Mouse (Mus musculus): ENCODE results near the gene 2310039H08Rik. TPM values are rescaled to one million over a fixed set of nuclear protein-coding genes. Genes with fewer than 3 reads are reported as not detected.
"Not testable (repeated sequence)": the region's sequence is repeated elsewhere in the genome, so short reads cannot be mapped to it uniquely, and the experiment has no call there.

The 2310039H08Rik gene
- polyA plus RNA-seq, 1 experiment from 2014 or later, result 49.5 TPM

DNA sequence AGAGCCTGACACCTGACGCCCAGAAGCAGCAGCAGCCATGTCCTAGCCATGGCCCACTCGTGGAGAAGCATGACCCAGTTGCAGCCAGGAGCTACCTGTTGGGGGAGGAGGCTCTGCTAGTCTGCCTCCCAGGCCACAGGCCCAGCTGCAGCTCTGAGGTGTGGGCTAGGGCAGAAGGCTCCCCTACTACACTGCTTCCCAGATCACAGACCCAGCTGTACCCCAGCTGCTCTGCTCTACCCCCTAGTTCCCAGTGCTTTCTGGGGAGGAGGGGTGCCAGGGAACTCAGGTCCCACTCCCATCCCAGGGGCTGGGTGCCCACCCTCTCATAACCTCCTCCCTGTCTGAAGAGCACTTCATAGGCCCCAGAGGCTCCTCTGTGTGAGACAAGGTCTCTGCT lies 8.9 kb upstream of the 2310039H08Rik start, which contains the start of gene Ptcra:
Gene Ptcra, minus strand, starts transcription at position 169 of the 400 bp plus-strand sequence.
- H3K36me3 ChIP-seq, result no peaks in the 10 kb centered on the region
- H3K4me3 ChIP-seq, result peak within 1 kb of the TSS; percentile 12; the same call in 1 of the 2 replicates
- no peak within 1 kb of the TSS for H3K9ac ChIP-seq
- H3K4me2 ChIP-seq, result no peak within 1 kb of the TSS
- H3K4me1 ChIP-seq (replicated peaks), result no peaks in the 10 kb centered on the region
- no peaks in the 10 kb centered on the region for H3K9me3 ChIP-seq (replicated peaks)
- 36% methylated on average over 2 of the region's 2 CpGs for WGBS
- peak; percentile 53; the same call in 1 of the 2 replicates for ATAC-seq (replicated peaks; ENCODE audit: insufficient number of reproducible peaks, insufficient read depth, low FRiP score, low read depth)
- H3K27ac ChIP-seq, result no peak within 1 kb of the TSS
- H3K27me3 ChIP-seq, result no peaks in the 10 kb centered on the region

DNA sequence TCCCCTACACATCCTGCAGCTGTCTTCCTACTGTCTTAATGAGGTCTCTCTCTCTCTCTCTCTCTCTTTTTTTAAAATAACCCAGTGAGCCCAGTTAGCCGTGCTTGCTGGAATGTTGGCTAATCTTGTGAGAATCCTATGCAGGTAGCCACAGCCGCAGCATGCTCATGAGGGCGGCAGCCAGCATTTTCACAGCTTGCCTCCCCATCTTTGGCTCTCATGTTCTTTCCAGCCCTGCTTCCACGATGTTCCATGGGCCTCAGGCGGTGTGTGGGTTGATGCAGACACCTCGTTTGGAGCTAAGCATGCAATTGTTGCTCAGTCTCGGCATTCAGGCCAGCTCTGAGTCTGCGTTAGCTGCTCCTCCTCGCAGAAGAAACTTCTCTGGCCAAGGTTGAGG lies 7.5 kb upstream of the 2310039H08Rik start:
- H3K9ac ChIP-seq; H3K4me2 ChIP-seq; H3K27me3 ChIP-seq; H3K36me3 ChIP-seq; ATAC-seq (replicated peaks; ENCODE audit: insufficient number of reproducible peaks, insufficient read depth, low FRiP score, low read depth); H3K27ac ChIP-seq; H3K9me3 ChIP-seq (replicated peaks); H3K4me1 ChIP-seq (replicated peaks); H3K4me3 ChIP-seq: not testable (repeated sequence)
- 54% methylated on average over 9 of the region's 9 CpGs for WGBS

DNA sequence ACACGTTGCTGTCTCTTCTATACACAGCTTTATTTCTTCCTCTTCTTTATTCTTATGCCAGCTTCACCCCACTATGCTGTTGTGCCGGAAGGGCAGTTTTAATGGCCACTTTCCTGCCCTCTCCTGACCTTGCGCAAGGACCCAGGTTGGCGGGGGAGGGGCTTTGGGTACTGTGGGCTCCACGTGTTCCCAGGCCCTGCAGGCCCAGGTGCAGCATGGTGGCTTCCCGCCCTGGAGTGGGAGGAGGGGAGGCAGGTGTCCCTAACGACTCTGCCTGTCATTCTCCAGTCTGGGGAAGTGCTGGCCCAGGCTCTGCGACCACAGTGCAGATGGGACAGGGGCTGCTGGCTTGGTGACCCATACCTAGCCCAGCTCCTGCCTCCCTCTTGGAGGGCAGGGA lies 4.6 kb upstream of the 2310039H08Rik start:
- no peak for ATAC-seq (replicated peaks; ENCODE audit: insufficient number of reproducible peaks, insufficient read depth, low FRiP score, low read depth)
- no peaks in the 10 kb centered on the region for H3K27me3 ChIP-seq
- no peaks in the 10 kb centered on the region for H3K36me3 ChIP-seq
- H3K9me3 ChIP-seq (replicated peaks), result no peaks in the 10 kb centered on the region
- no peak overlapping the region for H3K4me3 ChIP-seq
- no peak overlapping the region for H3K4me2 ChIP-seq
- H3K9ac ChIP-seq, result no peak overlapping the region
- no peak overlapping the region for H3K27ac ChIP-seq
- H3K4me1 ChIP-seq (replicated peaks), result peaks cover 6% of the 10 kb centered on the region
- 56% methylated on average over 8 of the region's 8 CpGs for WGBS

DNA sequence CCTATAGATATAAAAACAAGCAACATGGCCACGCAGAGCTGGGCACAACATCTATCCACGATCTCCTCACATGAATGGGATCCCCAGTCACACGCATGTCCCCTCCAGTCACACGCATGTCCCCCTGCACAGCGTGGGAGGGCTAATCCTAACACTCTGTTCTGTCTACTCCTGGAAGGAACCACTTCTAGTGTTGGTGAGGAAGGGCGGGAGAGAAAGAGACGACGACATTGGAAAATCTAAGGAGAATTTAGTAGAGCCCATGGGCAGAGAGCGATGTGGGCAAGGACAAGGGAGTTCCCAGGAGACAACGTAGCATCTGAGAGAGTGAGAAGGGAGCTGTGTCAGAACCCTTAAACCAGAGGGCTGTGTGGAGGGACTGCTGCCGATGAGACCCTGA lies 1.9 kb upstream of the 2310039H08Rik start:
- peaks cover 16% of the 10 kb centered on the region for H3K4me1 ChIP-seq (replicated peaks)
- H3K9me3 ChIP-seq (replicated peaks), result no peaks in the 10 kb centered on the region
- H3K27me3 ChIP-seq, result no peaks in the 10 kb centered on the region
- H3K4me2 ChIP-seq, result no peak overlapping the region
- no peak overlapping the region for H3K27ac ChIP-seq
- H3K4me3 ChIP-seq, result no peak overlapping the region
- no peak overlapping the region for H3K9ac ChIP-seq
- no peak for ATAC-seq (replicated peaks; ENCODE audit: insufficient number of reproducible peaks, insufficient read depth, low FRiP score, low read depth)
- H3K36me3 ChIP-seq, result peaks cover 12% of the 10 kb centered on the region
- 84% methylated on average over 11 of the region's 11 CpGs for WGBS

DNA sequence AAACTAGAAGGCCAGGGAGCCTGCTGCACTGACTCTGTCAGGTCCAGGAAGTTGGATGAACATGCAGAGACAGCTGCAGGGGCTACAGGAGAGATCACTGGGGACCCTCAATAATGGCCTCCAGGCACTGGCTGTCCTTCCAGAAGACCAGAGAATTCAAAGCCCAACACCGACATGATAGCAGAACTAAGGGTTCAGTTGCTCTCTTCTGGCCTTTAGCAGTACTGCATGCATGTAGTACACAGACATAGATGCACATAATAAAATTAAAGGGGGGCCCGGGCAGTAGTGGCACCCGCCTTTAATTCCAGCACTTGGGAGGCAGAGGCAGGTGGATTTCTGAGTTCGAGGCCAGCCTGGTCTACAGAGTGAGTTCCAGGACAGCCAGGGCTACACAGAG lies 1.4 kb upstream of the 2310039H08Rik start:
- Histone ChIP-seq H3K27ac (no peak overlapping the region), H3K4me1 (replicated peaks) (peaks cover 16% of the 10 kb centered on the region), H3K4me3 (no peak overlapping the region), H3K36me3 (peaks cover 17% of the 10 kb centered on the region), H3K9ac (no peak overlapping the region), H3K9me3 (replicated peaks) (no peaks in the 10 kb centered on the region), H3K4me2 (no peak overlapping the region), H3K27me3 (no peaks in the 10 kb centered on the region)
- ATAC-seq (replicated peaks; ENCODE audit: insufficient number of reproducible peaks, insufficient read depth, low FRiP score, low read depth), result no peak
- 87% methylated on average over 4 of the region's 4 CpGs for WGBS

DNA sequence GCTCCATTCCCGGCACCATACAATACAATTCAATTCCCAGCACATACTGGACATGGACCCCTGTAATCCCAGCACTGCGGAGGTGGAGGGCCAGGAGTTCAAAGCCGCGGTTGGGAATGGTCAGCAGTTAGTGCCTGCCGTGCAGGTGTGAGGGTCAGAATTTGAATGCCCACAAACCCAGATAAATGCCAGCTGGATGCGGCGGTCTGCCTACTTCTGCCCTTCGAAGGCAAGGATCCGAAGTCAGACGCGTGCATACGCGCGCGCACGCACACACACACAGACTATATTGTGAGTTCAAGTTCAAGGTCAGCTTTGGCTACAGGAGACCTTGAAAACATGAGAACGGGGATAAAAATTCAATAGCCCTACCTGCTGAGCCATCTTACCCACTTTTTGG lies 819 bp upstream of the 2310039H08Rik start:
- H3K4me1 ChIP-seq (replicated peaks), result peaks cover 16% of the 10 kb centered on the region
- H3K4me2 ChIP-seq, result peak overlapping the region; percentile 82
- H3K4me3 ChIP-seq, result peak overlapping the region; percentile 95
- ATAC-seq (replicated peaks; ENCODE audit: insufficient number of reproducible peaks, insufficient read depth, low FRiP score, low read depth), result no peak
- WGBS, result 58% methylated on average over 17 of the region's 17 CpGs
- peak overlapping the region; percentile 92; the same call in 1 of the 2 replicates for H3K27ac ChIP-seq
- no peaks in the 10 kb centered on the region for H3K9me3 ChIP-seq (replicated peaks)
- no peaks in the 10 kb centered on the region for H3K27me3 ChIP-seq
- H3K9ac ChIP-seq, result no peak overlapping the region
- H3K36me3 ChIP-seq, result peaks cover 22% of the 10 kb centered on the region

DNA sequence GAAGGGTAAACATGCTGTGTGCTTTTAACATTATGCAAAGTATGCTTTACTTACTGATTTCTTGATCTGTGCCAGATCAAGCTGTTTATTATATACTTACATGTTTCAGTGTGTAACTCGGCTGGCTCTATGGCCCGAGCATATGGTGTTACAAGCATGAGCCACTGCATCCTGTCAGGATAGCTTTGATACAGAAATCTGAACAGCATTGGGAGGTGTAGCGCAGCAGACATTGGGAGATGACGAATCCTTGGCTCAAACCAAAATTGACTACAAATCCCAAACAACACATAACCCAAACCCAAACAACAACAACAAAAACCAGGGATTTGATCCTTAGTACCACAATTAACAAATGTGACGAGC lies 414 bp upstream of the 2310039H08Rik start:
- no peak for ATAC-seq (replicated peaks; ENCODE audit: insufficient number of reproducible peaks, insufficient read depth, low FRiP score, low read depth)
- 4% methylated on average over 5 of the region's 5 CpGs for WGBS
- Histone ChIP-seq H3K4me1 (replicated peaks) (peaks cover 16% of the 10 kb centered on the region), H3K9me3 (replicated peaks) (no peaks in the 10 kb centered on the region), H3K9ac (peak overlapping the region; percentile 82), H3K4me3 (peak overlapping the region; percentile 95), H3K27ac (peak overlapping the region; percentile 92), H3K27me3 (no peaks in the 10 kb centered on the region), H3K36me3 (peaks cover 27% of the 10 kb centered on the region), H3K4me2 (peak overlapping the region; percentile 82)

DNA sequence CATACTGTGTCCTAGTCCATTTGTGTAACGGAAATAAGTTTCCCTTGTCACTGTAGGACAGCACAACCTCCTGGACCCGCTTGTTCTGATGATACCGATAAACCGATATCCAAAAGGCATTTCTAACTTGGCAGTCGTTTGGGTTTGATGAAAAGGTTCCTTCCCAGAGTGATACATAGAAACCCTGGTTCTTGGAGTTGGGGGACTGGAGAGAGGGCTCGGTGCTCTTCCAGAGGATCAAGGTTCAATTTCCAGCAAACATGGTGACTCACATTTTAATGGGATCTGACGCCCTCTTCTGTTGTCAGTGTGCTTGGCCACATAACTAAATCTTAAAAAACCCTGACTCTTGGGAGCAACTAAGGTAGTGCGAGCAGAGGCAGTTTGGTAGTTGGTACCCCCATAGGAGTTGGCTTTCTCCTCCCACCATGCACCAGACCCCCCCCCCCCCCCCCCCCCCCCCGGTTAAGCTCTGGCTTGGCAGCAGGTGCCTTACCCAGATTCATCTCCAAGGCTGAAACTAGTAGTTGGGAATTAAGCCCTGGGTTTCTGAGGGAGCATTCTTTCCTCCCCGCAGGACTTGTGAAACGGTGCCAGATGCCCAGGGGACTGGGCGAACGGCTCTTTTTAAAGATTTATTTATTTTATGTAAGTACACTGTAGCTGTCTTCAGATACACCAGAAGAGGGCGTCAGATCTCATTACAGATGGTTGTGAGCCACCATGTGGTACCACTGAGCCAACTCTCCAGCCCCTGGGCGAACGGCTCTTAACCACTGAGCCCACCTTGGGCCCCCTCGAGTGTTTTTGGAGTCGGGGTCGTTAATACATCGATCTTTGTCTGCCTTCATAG lies 1.1 kb downstream of the 2310039H08Rik start:
- H3K4me3 ChIP-seq, result peak overlapping the region; percentile 95
- no peak for ATAC-seq (replicated peaks; ENCODE audit: insufficient number of reproducible peaks, insufficient read depth, low FRiP score, low read depth)
- peak overlapping the region; percentile 92 for H3K27ac ChIP-seq
- peak overlapping the region; percentile 82 for H3K4me2 ChIP-seq
- peaks cover 41% of the 10 kb centered on the region for H3K36me3 ChIP-seq
- 8% methylated on average over 19 of the region's 20 CpGs for WGBS
- no peaks in the 10 kb centered on the region for H3K9me3 ChIP-seq (replicated peaks)
- peaks cover 16% of the 10 kb centered on the region for H3K4me1 ChIP-seq (replicated peaks)
- no peaks in the 10 kb centered on the region for H3K27me3 ChIP-seq
- H3K9ac ChIP-seq, result peak overlapping the region; percentile 82

DNA sequence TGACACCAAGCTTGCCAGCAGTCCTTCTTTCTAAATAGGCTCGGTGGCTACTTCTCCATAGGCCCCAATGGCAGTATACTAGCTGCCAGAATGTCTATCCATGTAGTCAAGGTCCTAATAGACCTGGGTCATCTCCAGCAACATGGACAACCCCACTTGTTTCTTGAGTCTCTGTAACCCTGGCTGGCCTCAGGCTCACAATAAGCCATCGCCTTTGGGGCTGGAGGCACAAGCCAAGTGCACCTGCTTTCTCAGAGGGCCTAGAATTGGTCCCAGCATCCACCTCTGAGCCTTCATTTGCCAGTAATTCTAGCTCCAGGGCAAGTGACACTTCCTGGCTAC lies 1.7 kb downstream of the 2310039H08Rik start:
- peak overlapping the region; percentile 95; the same call in 1 of the 2 replicates for H3K4me3 ChIP-seq
- peak overlapping the region; percentile 82 for H3K4me2 ChIP-seq
- peaks cover 16% of the 10 kb centered on the region for H3K4me1 ChIP-seq (replicated peaks)
- peaks cover 47% of the 10 kb centered on the region for H3K36me3 ChIP-seq
- H3K9me3 ChIP-seq (replicated peaks), result no peaks in the 10 kb centered on the region
- no peak overlapping the region for H3K27ac ChIP-seq
- ATAC-seq (replicated peaks; ENCODE audit: insufficient number of reproducible peaks, insufficient read depth, low FRiP score, low read depth), result no peak
- no peak overlapping the region for H3K9ac ChIP-seq
- no peaks in the 10 kb centered on the region for H3K27me3 ChIP-seq
- 39% methylated on average over 2 of the region's 2 CpGs for WGBS

DNA sequence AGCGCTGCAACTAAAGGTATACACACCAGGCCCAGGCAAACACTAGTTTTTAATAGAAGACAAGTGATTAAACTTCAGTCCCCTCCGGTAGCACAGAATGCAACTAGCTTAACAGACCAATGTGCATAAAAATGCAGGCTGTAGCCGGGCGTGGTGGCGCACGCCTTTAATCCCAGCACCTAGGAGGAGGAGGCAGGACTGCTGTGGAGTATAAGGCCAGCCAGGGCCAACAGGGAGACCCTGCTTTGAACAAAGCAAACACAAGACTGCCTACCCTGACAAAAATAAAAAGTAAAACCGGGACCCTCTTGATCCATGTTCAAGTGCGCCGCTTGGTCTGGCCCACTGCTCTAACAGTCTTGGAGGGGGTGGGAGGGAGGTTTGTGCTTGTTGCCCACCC lies 2.6 kb downstream of the 2310039H08Rik start:
- H3K9ac ChIP-seq, result no peak overlapping the region
- no peak overlapping the region for H3K27ac ChIP-seq
- H3K27me3 ChIP-seq, result no peaks in the 10 kb centered on the region
- no peak overlapping the region for H3K4me2 ChIP-seq
- peaks cover 16% of the 10 kb centered on the region for H3K4me1 ChIP-seq (replicated peaks)
- no peak overlapping the region for H3K4me3 ChIP-seq
- ATAC-seq (replicated peaks; ENCODE audit: insufficient number of reproducible peaks, insufficient read depth, low FRiP score, low read depth), result no peak
- WGBS, result 96% methylated on average over 9 of the region's 9 CpGs
- peaks cover 57% of the 10 kb centered on the region for H3K36me3 ChIP-seq
- H3K9me3 ChIP-seq (replicated peaks), result no peaks in the 10 kb centered on the region

DNA sequence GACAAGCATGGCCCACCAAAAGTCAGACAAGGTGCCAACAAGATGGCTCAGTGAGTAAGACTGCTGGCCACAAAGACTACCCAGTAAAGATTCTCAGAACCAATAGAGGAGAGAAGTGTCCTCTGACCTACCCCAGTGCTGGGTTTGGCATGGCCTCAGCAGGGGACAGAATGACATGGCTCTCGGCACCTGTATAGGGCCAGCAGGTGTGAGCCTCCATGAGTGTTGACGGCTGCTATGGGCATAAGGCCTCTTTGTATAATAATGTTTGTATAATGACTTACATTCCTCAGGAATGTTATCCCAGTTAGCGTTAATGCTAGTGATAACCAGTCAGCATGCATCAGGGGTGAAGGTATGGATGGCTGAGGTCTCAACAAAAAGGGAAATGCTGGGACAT lies 3.7 kb downstream of the 2310039H08Rik start:
- H3K27ac ChIP-seq, result no peak overlapping the region

DNA sequence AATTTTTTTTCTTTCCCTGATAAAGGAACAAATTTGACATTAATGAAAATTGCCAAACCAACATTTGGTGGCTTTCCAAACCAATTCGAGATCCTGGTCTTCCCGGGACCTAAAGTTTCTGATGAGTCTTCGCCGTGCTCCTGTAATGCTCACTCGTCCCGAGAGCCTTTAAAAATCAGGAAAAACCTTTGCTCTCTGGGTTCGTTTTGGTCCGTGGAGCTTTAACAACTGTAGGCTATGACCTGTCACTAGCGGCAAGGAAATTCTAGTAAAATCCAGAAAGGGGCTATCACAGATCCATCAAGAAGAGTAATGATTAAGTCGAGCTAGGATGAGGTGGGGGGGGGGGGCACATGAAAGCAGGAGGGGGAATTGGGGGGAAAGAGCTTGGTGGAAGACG lies 9.4 kb downstream of the 2310039H08Rik start:
- peak overlapping the region; percentile 74 for H3K9ac ChIP-seq
- H3K9me3 ChIP-seq (replicated peaks), result no peaks in the 10 kb centered on the region
- H3K36me3 ChIP-seq, result peaks cover 40% of the 10 kb centered on the region
- H3K4me2 ChIP-seq, result peak overlapping the region; percentile 66
- whole genome bisulfite sequencing, result 2% methylated on average over 11 of the region's 11 CpGs
- no peaks in the 10 kb centered on the region for H3K27me3 ChIP-seq
- H3K4me1 ChIP-seq (replicated peaks), result peaks cover 7% of the 10 kb centered on the region
- H3K4me3 ChIP-seq, result peak overlapping the region; percentile 66
- peak overlapping the region; percentile 82 for H3K27ac ChIP-seq
- ATAC-seq (replicated peaks; ENCODE audit: insufficient number of reproducible peaks, insufficient read depth, low FRiP score, low read depth), result peak; percentile 39; the same call in 1 of the 2 replicates

More for the DNA sequence above, 3.7 kb downstream of the 2310039H08Rik start:
- Histone ChIP-seq H3K9me3 (replicated peaks) (no peaks in the 10 kb centered on the region), H3K36me3 (peaks cover 65% of the 10 kb centered on the region), H3K9ac (no peak overlapping the region), H3K4me2 (no peak overlapping the region), H3K27me3 (no peaks in the 10 kb centered on the region), H3K4me3 (no peak overlapping the region), H3K4me1 (replicated peaks) (peaks cover 17% of the 10 kb centered on the region)
- no peak for ATAC-seq (replicated peaks; ENCODE audit: insufficient number of reproducible peaks, insufficient read depth, low FRiP score, low read depth)
- WGBS, result 73% methylated on average over 3 of the region's 3 CpGs
